20 mouse cellular contexts compared by ENCODE assay signal in genomic region chr1:73575694-73576093, GRCm38 (mm10).
DNase-seq lines count a peak whose midpoint lies in the region; ATAC-seq and TF ChIP-seq lines count a peak whose summit lies in the region.
"Had no signal": no experiment of that assay in that cellular context is flagged by ENCODE, and none has a peak within 500 bp of the region (broad histone marks: within the 10 kb centered on the region; RNA-seq: fewer than 3 reads in every experiment).

No protein-coding gene starts in this region.

- H3K36me3 ChIP-seq in hindbrain, postnatal 0 days (ENCODE audit: insufficient read depth, low read length): no peaks in the 10 kb centered on the region
- H3K36me3 ChIP-seq in hindbrain, embryonic 10.5 days: no peaks in the 10 kb centered on the region
- H3K36me3 ChIP-seq in kidney, embryonic 15.5 days: no peaks in the 10 kb centered on the region
- H3K36me3 ChIP-seq: embryonic facial prominence, embryonic 15.5 days; forebrain, embryonic 15.5 days; heart, embryonic 12.5 days had no signal

- no peak overlapping the region for H3K4me3 ChIP-seq in hindbrain, postnatal 0 days (ENCODE audit: low read length)
- H3K4me3 ChIP-seq in hindbrain, embryonic 10.5 days: no peak overlapping the region
- no peak overlapping the region for H3K4me3 ChIP-seq in kidney, embryonic 15.5 days (replicated peaks)
- H3K4me3 ChIP-seq: embryonic facial prominence, embryonic 15.5 days; forebrain, embryonic 15.5 days; heart, embryonic 12.5 days had no signal

- no peak overlapping the region for H3K9ac ChIP-seq in hindbrain, postnatal 0 days (replicated peaks; ENCODE audit: low read length)
- no peak overlapping the region for H3K9ac ChIP-seq in kidney, embryonic 15.5 days
- H3K9ac ChIP-seq: embryonic facial prominence, embryonic 15.5 days; forebrain, embryonic 15.5 days; heart, embryonic 12.5 days; liver, postnatal 0 days had no signal

- H3K4me1 ChIP-seq in hindbrain, postnatal 0 days (ENCODE audit: insufficient read depth, low read length): no peaks in the 10 kb centered on the region
- no peaks in the 10 kb centered on the region for H3K4me1 ChIP-seq in hindbrain, embryonic 10.5 days (replicated peaks)
- H3K4me1 ChIP-seq in kidney, embryonic 15.5 days: peaks cover 9% of the 10 kb centered on the region
- H3K4me1 ChIP-seq: embryonic facial prominence, embryonic 15.5 days; forebrain, embryonic 15.5 days had no signal

- H3K27ac ChIP-seq in hindbrain, postnatal 0 days: no peak overlapping the region
- H3K27ac ChIP-seq in hindbrain, embryonic 10.5 days: no peak overlapping the region
- H3K27ac ChIP-seq in kidney, embryonic 15.5 days: peak overlapping the region; percentile 65
- H3K27ac ChIP-seq: embryonic facial prominence, embryonic 15.5 days; forebrain, embryonic 15.5 days had no signal

- WGBS in hindbrain, postnatal 0 days: 40% methylated on average over 1 of the region's 1 CpGs
- 73% methylated on average over 1 of the region's 1 CpGs for WGBS in hindbrain, embryonic 10.5 days
- 43% methylated on average over 1 of the region's 1 CpGs for WGBS in kidney, embryonic 15.5 days

- TF ChIP-seq CTCF in hindbrain, postnatal 0 days (IDR thresholded peaks at IDR 0.05; ENCODE audit: low read depth): no peak
- TF ChIP-seq CTCF in brain, embryonic 14.5 days (IDR thresholded peaks at IDR 0.05; ENCODE audit: borderline replicate concordance, extremely low read depth, insufficient read depth, insufficient read length): no peak

- H3K27me3 ChIP-seq in hindbrain, postnatal 0 days (ENCODE audit: insufficient read depth, low read length): no peaks in the 10 kb centered on the region
- no peaks in the 10 kb centered on the region for H3K27me3 ChIP-seq in hindbrain, embryonic 10.5 days (ENCODE audit: insufficient read depth, poor library complexity, severe bottlenecking)
- H3K27me3 ChIP-seq in kidney, embryonic 15.5 days: no peaks in the 10 kb centered on the region
- H3K27me3 ChIP-seq: embryonic facial prominence, embryonic 15.5 days; forebrain, embryonic 15.5 days; heart, embryonic 12.5 days had no signal

- no peak overlapping the region for H3K4me2 ChIP-seq in hindbrain, postnatal 0 days (ENCODE audit: low read depth, low read length)
- H3K4me2 ChIP-seq in kidney, embryonic 15.5 days: no peak overlapping the region
- H3K4me2 ChIP-seq: embryonic facial prominence, embryonic 15.5 days; forebrain, embryonic 15.5 days; heart, embryonic 12.5 days; liver, embryonic 11.5 days; midbrain, embryonic 11.5 days had no signal

- DNase-seq in hindbrain, postnatal 0 days (ENCODE audit: low spot score): peak; percentile 33
- no peak for DNase-seq in hindbrain, embryonic 10.5 days (ENCODE audit: low spot score)
- DNase-seq in brain, embryonic 14.5 days (ENCODE audit: low read depth): peak; percentile 9
- peak; percentile 25 to 37 for DNase-seq in kidney, postnatal 36 days
- DNase-seq in lung, postnatal 25 days (ENCODE audit: low spot score): no peak
- DNase-seq: adrenal gland, adult 2 months; cerebellum, adult 8-10 months; heart, postnatal 10 days; liver, postnatal 0 days; thymus, postnatal 14 days had no signal

- H3K9me3 ChIP-seq in hindbrain, postnatal 0 days (ENCODE audit: low read length): no peaks in the 10 kb centered on the region
- H3K9me3 ChIP-seq in hindbrain, embryonic 10.5 days: no peaks in the 10 kb centered on the region
- no peaks in the 10 kb centered on the region for H3K9me3 ChIP-seq in kidney, embryonic 15.5 days (replicated peaks)
- H3K9me3 ChIP-seq: embryonic facial prominence, embryonic 15.5 days; forebrain, embryonic 15.5 days; heart, embryonic 12.5 days had no signal

- no peak for TF ChIP-seq POLR2A in brain, embryonic 14.5 days (IDR thresholded peaks at IDR 0.05; ENCODE audit: borderline replicate concordance, extremely low read depth, insufficient read depth, insufficient read length, poor library complexity, severe bottlenecking)

- ATAC-seq in hindbrain, postnatal 0 days: no peak
- ATAC-seq in kidney, embryonic 15.5 days (replicated peaks; ENCODE audit: low FRiP score): peak; percentile 77; the same call in 1 of the 2 replicates
- no peak for ATAC-seq in granulocyte monocyte progenitor cell, adult 5-6 weeks (replicated peaks; ENCODE audit: poor library complexity, severe bottlenecking)
- ATAC-seq: CD4-positive, CD25-positive, alpha-beta regulatory T cell, adult 4 months; forebrain, embryonic 15.5 days; intestine, postnatal 0 days; liver, postnatal 0 days; lung, postnatal 0 days had no signal

Comparison
In these comparisons a context has a peak if more than half of its experiments do, and no peak if none do; other contexts are left out.
1. DNase-seq: peak in hindbrain, postnatal 0 days (single experiment), brain, embryonic 14.5 days (single experiment) and kidney, postnatal 36 days (2 of 2); none in hindbrain, embryonic 10.5 days (single experiment) and lung, postnatal 25 days (single experiment).